Mouse (Mus musculus): ENCODE results near the gene Hist1h2ac. TPM values are rescaled to one million over a fixed set of nuclear protein-coding genes. Genes with fewer than 3 reads are reported as not detected.
A peak's percentile ranks its signal among the peaks of the same experiment; 100 is the strongest.
"Not testable (repeated sequence)": the region's sequence is repeated elsewhere in the genome, so short reads cannot be mapped to it uniquely, and the experiment has no call there.

Hist1h2ac gene
- polyA plus RNA-seq, 1 experiment from 2014 or later: 0.30 TPM

DNA sequence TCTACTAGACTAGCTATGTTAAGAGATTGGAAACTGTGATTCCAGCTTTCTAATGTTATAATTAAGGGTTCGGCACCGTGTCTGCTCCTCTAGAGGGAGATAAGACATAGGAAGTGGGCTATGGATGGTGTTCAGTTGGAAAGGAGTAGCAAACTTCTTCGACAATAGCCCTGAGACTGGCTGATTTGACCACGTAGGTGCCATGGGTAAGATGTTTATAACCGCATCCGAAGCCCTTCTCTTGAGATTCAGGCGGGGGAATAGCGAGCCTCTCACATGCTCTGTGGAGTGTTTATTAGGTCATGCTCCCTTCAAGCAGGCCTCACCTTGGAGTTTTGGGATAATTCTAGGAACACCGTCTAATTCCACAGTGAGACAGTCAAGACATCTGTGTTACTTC, 11.2 kb upstream of the Hist1h2ac start:
- no peaks in the 10 kb centered on the region for H3K9me3 ChIP-seq (ENCODE audit: control insufficient read depth, low read length)
- no peak for ATAC-seq
- H3K36me3 ChIP-seq (ENCODE audit: control insufficient read depth, insufficient read depth, low read length): no peaks in the 10 kb centered on the region
- H3K27ac ChIP-seq (ENCODE audit: low read depth, low read length): no peak overlapping the region
- H3K4me2 ChIP-seq (ENCODE audit: low read length): no peak overlapping the region
- H3K4me1 ChIP-seq (ENCODE audit: control insufficient read depth, insufficient read depth, low read depth, low read length): peaks cover 8% of the 10 kb centered on the region
- WGBS: 96% methylated on average over 9 of the region's 9 CpGs
- no peak overlapping the region for H3K4me3 ChIP-seq (ENCODE audit: low read length)
- no peak overlapping the region for H3K9ac ChIP-seq (ENCODE audit: low read depth, low read length)
- no peaks in the 10 kb centered on the region for H3K27me3 ChIP-seq (replicated peaks; ENCODE audit: control insufficient read depth, insufficient read depth, low read length)

DNA sequence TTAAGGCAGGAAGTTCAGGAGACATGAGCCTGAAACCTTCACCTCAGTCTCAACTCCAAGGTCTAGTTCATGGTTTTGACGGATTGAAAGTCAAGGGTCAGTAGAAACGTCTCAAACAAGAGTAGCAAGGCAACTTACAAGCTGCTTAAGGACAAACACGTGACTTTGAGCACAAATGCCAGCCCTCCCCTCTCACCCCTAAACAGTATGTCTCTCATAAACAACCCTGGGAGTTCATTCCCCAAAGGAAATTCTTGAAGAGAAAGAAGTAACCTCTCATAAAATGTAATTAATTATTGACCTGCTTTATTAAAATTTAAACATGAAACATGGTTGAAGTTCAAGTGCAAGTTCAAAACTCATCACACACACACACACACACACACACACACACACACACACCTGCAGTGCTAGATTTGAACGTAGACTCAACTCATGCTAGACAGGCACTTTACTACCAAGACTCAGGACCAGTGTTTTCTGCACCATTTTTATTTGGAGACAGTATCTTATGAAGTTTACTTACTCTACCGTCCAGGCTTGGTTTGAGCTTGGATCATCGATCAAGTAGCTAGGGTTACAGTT, 10.2 kb upstream of the Hist1h2ac start:
- WGBS: 81% methylated on average over 6 of the region's 6 CpGs
- H3K9me3 ChIP-seq (ENCODE audit: control insufficient read depth, low read length): no peaks in the 10 kb centered on the region
- ATAC-seq: no peak

DNA sequence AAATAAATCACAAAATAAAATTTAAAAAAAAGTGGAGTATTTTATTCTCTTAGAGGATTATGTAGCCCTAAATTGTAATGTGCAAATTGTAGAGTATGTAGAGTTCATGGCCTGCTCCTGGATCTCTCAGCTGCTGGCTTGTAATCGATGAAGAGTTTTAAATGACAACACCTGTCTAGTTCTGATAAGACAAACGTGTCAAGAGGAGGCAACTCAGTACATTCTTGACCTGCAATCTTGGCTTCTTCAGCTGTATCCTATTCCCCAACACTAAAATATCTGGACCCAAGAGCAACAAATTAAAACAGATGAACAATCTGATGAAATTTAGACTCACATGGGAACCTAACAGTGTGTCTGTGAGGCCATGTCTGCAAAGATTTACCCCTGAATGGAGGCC, 5.7 kb upstream of the Hist1h2ac start:
- H3K9ac ChIP-seq (ENCODE audit: low read depth, low read length): no peak overlapping the region
- H3K4me3 ChIP-seq (ENCODE audit: low read length): no peak overlapping the region
- no peak for ATAC-seq
- H3K4me1 ChIP-seq (ENCODE audit: control insufficient read depth, insufficient read depth, low read depth, low read length): peaks cover 7% of the 10 kb centered on the region
- no peaks in the 10 kb centered on the region for H3K9me3 ChIP-seq (ENCODE audit: control insufficient read depth, low read length)
- no peak overlapping the region for H3K27ac ChIP-seq (ENCODE audit: low read depth, low read length)
- WGBS: 81% methylated on average over 2 of the region's 2 CpGs
- no peaks in the 10 kb centered on the region for H3K36me3 ChIP-seq (ENCODE audit: control insufficient read depth, insufficient read depth, low read length)
- H3K27me3 ChIP-seq (replicated peaks; ENCODE audit: control insufficient read depth, insufficient read depth, low read length): no peaks in the 10 kb centered on the region
- no peak overlapping the region for H3K4me2 ChIP-seq (ENCODE audit: low read length)

More for the DNA sequence above, 10.2 kb upstream of the Hist1h2ac start:
- Histone ChIP-seq H3K4me3 (ENCODE audit: low read length) (no peak overlapping the region), H3K4me1 (ENCODE audit: control insufficient read depth, insufficient read depth, low read depth, low read length) (peaks cover 7% of the 10 kb centered on the region), H3K27ac (ENCODE audit: low read depth, low read length) (no peak overlapping the region), H3K9ac (ENCODE audit: low read depth, low read length) (no peak overlapping the region), H3K4me2 (ENCODE audit: low read length) (no peak overlapping the region), H3K36me3 (ENCODE audit: control insufficient read depth, insufficient read depth, low read length) (no peaks in the 10 kb centered on the region), H3K27me3 (replicated peaks; ENCODE audit: control insufficient read depth, insufficient read depth, low read length) (no peaks in the 10 kb centered on the region)

DNA sequence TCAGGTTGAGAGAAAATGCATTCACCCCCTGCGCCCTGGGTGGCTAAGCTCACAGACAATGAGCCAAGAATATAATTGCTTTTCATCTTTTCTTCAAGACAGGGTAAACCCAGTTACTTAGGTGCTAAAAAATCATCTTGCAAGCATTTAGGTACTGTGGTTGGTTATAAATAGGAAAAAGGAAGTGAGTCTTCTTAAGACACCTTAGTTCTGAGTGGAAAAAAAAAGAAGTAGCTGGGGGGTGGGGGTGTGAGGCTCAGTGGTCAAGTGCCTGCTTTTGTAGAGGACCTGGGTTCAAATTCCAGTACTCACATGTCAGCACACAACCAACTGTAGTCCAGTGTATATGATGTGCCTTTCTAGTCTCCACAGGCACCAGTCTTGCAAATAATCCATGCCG, 5.2 kb upstream of the Hist1h2ac start:
- H3K9ac ChIP-seq (ENCODE audit: low read depth, low read length): no peak overlapping the region
- no peak overlapping the region for H3K27ac ChIP-seq (ENCODE audit: low read depth, low read length)
- no peaks in the 10 kb centered on the region for H3K9me3 ChIP-seq (ENCODE audit: control insufficient read depth, low read length)
- no peak for ATAC-seq
- H3K36me3 ChIP-seq (ENCODE audit: control insufficient read depth, insufficient read depth, low read length): no peaks in the 10 kb centered on the region
- 93% methylated on average over 2 of the region's 2 CpGs for WGBS
- H3K4me1 ChIP-seq (ENCODE audit: control insufficient read depth, insufficient read depth, low read depth, low read length): peaks cover 7% of the 10 kb centered on the region
- H3K4me3 ChIP-seq (ENCODE audit: low read length): no peak overlapping the region
- H3K27me3 ChIP-seq (replicated peaks; ENCODE audit: control insufficient read depth, insufficient read depth, low read length): no peaks in the 10 kb centered on the region
- no peak overlapping the region for H3K4me2 ChIP-seq (ENCODE audit: low read length)

DNA sequence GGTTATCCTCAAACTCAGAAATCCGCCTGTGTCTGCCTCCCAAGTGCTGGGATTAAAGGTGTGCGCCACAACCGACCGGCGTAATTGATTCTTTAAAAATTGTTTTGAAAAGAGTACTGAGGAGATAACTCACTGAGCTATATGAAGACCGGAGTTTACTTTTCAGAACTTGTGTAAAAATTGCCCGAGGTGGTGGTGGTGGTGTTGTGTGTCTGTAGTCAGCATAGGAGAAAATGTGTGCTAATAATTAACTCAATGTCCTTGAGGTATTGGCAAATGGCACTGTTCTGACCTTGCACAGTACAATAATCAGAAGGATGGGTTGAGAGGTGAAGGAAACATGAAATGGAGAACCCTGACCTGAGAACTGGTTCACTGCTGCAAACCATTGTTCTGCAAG, 4.2 kb upstream of the Hist1h2ac start:
- no peak overlapping the region for H3K4me3 ChIP-seq (ENCODE audit: low read length)
- ATAC-seq: no peak
- H3K36me3 ChIP-seq (ENCODE audit: control insufficient read depth, insufficient read depth, low read length): no peaks in the 10 kb centered on the region
- H3K4me2 ChIP-seq (ENCODE audit: low read length): no peak overlapping the region
- no peaks in the 10 kb centered on the region for H3K27me3 ChIP-seq (replicated peaks; ENCODE audit: control insufficient read depth, insufficient read depth, low read length)
- H3K4me1 ChIP-seq (ENCODE audit: control insufficient read depth, insufficient read depth, low read depth, low read length): peaks cover 10% of the 10 kb centered on the region
- H3K27ac ChIP-seq (ENCODE audit: low read depth, low read length): no peak overlapping the region
- no peaks in the 10 kb centered on the region for H3K9me3 ChIP-seq (ENCODE audit: control insufficient read depth, low read length)
- no peak overlapping the region for H3K9ac ChIP-seq (ENCODE audit: low read depth, low read length)
- 97% methylated on average over 7 of the region's 7 CpGs for WGBS

DNA sequence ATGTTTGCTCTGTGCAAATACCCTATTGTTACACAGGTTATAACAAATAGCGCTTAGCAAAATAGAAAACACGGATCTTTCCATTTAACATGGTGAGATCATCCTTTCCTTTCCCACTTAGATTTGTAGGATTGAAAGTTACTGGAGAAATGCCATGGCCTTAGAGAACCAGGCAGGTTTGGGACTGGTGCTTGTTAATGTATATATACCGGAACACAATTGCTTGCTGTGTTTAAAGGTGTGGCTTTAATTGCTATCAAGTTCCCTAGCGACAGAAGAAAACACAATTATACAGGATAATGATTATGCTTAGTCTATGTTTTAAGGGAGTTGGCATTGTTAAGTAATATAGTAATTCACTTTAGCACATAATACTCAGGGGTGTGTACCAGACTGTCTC, 3.4 kb upstream of the Hist1h2ac start:
- Histone ChIP-seq H3K4me1 (ENCODE audit: control insufficient read depth, insufficient read depth, low read depth, low read length) (peaks cover 12% of the 10 kb centered on the region), H3K27me3 (replicated peaks; ENCODE audit: control insufficient read depth, insufficient read depth, low read length) (no peaks in the 10 kb centered on the region), H3K9ac (ENCODE audit: low read depth, low read length) (no peak overlapping the region), H3K9me3 (ENCODE audit: control insufficient read depth, low read length) (no peaks in the 10 kb centered on the region), H3K36me3 (ENCODE audit: control insufficient read depth, insufficient read depth, low read length) (no peaks in the 10 kb centered on the region), H3K4me3 (ENCODE audit: low read length) (no peak overlapping the region), H3K27ac (ENCODE audit: low read depth, low read length) (no peak overlapping the region), H3K4me2 (ENCODE audit: low read length) (no peak overlapping the region)
- no peak for ATAC-seq
- 90% methylated on average over 4 of the region's 4 CpGs for WGBS

DNA sequence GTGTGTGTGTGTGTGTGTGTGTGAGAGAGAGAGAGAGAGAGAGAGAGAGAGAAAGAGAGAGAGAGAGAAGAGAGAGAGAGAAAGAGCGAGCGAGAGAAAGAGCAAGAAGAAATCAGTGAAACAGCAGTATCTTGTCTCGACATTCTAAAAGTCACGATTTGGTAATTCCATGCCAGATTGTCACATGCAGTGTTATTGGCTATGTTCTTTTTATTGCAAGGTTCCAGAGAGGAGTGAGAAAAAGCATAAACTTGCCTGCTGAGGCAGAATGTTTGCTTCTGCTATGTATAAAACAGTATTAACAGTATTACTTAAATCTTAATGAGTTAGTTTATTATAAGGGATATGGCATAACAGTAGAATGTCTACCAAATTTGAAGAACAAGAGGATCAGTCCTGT, 2.2 kb upstream of the Hist1h2ac start:
- 43% methylated on average over 4 of the region's 4 CpGs for WGBS
- Histone ChIP-seq H3K4me1 (ENCODE audit: control insufficient read depth, insufficient read depth, low read depth, low read length) (peaks cover 12% of the 10 kb centered on the region), H3K27me3 (replicated peaks; ENCODE audit: control insufficient read depth, insufficient read depth, low read length) (no peaks in the 10 kb centered on the region), H3K4me2 (ENCODE audit: low read length) (peak overlapping the region; percentile 88), H3K27ac (ENCODE audit: low read depth, low read length) (0 out of 2 replicates have a peak overlapping the region, but pooled peaks have one; percentile 93), H3K9ac (ENCODE audit: low read depth, low read length) (peak overlapping the region; percentile 17; the same call in 1 of the 2 replicates), H3K4me3 (ENCODE audit: low read length) (peak overlapping the region; percentile 51), H3K36me3 (ENCODE audit: control insufficient read depth, insufficient read depth, low read length) (no peaks in the 10 kb centered on the region), H3K9me3 (ENCODE audit: control insufficient read depth, low read length) (no peaks in the 10 kb centered on the region)
- no peak for ATAC-seq

DNA sequence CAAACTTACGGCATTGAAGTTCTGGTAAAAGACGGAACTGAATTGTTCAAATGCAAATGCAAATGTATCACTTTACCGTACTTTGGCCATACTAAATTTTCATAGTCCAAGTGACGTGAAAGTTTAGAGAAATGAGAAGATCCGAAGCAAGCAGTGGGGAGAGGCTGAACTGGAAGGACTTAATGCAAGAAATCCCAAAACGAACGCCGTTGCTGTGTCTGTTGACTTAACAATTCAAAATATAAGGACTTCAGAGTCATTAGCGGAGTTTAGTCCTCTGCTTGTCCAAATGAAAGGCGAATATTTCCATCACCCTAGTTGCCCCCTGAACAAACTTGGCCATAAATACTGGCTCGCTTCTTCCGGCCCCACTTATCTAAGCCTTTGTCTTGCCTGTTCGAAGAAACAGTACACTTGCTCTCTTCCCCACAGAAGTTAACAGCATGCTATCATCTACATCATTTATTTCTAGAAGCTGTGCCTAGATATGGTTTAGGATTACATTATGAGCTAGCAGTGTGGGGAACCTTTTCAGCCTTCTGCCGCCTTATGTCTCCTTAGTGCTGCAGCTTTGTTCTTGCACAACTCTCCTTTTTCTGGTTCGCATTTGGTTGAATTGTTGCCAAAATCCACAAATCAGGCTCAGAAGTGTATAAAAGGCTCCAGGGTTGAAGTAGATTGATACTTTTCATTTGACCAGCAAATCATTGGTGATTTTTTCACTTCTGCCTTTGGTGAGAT, 1.5 kb upstream of the Hist1h2ac start:
- no peaks in the 10 kb centered on the region for H3K9me3 ChIP-seq (ENCODE audit: control insufficient read depth, low read length)
- H3K4me1 ChIP-seq (ENCODE audit: control insufficient read depth, insufficient read depth, low read depth, low read length): peaks cover 12% of the 10 kb centered on the region
- ATAC-seq: no peak
- H3K27me3 ChIP-seq (replicated peaks; ENCODE audit: control insufficient read depth, insufficient read depth, low read length): no peaks in the 10 kb centered on the region
- H3K4me3 ChIP-seq (ENCODE audit: low read length): peak overlapping the region; percentile 51
- H3K4me2 ChIP-seq (ENCODE audit: low read length): peak overlapping the region; percentile 88
- H3K27ac ChIP-seq (ENCODE audit: low read depth, low read length): peak overlapping the region; percentile 93
- no peaks in the 10 kb centered on the region for H3K36me3 ChIP-seq (ENCODE audit: control insufficient read depth, insufficient read depth, low read length)
- H3K9ac ChIP-seq (ENCODE audit: low read depth, low read length): peak overlapping the region; percentile 69; the same call in 1 of the 2 replicates
- 8% methylated on average over 15 of the region's 15 CpGs for WGBS

DNA sequence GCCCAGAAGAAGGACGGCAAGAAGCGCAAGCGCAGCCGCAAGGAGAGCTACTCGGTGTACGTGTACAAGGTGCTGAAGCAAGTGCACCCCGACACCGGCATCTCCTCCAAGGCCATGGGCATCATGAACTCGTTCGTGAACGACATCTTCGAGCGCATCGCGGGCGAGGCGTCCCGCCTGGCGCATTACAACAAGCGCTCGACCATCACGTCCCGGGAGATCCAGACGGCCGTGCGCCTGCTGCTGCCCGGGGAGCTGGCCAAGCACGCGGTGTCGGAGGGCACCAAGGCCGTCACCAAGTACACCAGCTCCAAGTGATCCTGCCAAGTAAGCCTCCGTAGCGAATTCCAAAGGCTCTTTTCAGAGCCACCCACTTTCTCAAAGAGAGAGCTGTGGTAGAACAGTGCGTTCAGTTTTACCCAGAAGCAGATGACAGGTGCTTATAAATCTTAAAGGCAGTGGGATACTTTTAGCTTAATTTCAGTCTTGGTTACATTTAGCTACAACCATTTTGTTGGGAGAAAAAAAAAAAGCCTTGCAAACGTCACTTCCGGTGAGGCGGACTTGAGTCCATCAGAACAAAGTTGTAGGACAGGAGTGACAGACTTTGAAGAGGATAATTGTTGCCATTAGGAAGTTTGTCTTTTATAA, 672 bp upstream of the Hist1h2ac start:
- peak; percentile 19 for ATAC-seq
- peak overlapping the region; percentile 69 for H3K9ac ChIP-seq (ENCODE audit: low read depth, low read length)
- H3K36me3 ChIP-seq (ENCODE audit: control insufficient read depth, insufficient read depth, low read length); H3K9me3 ChIP-seq (ENCODE audit: control insufficient read depth, low read length); H3K27me3 ChIP-seq (replicated peaks; ENCODE audit: control insufficient read depth, insufficient read depth, low read length): not testable (repeated sequence)
- H3K27ac ChIP-seq (ENCODE audit: low read depth, low read length): peak overlapping the region; percentile 93
- H3K4me1 ChIP-seq (ENCODE audit: control insufficient read depth, insufficient read depth, low read depth, low read length): peaks cover 12% of the 10 kb centered on the region
- 2% methylated on average over 9 of the region's 37 CpGs for WGBS
- H3K4me2 ChIP-seq (ENCODE audit: low read length): peak overlapping the region; percentile 88
- H3K4me3 ChIP-seq (ENCODE audit: low read length): peak overlapping the region; percentile 51
